Mouse (Mus musculus) urinary bladder, postnatal 25 days (tissue): ENCODE data around the gene Wbp2nl.

ENCODE experiments used
- DNase-seq: peaks from one replicate; pipeline ENCODE4 v3.0.0; 2022; ENCODE audit warnings: low spot score

The Wbp2nl gene

DNA sequence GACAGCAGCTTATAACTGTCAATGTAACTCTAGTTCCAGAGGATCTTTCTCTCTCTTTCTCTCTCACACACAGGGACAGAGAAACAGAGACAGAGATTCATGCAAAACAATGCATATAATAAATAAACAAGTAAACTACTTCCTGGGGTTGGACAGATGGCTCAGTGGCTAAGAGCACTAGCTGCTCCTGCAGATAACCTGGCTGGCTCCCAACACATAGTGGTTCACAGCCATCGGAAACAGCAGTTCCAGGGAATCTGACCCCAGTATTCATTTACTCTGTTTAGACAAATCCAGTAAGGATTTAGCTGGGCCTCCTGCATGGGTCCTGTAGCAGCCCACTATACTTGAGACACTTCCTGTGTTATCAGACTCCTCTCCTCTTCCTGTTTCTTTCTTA, 20.9 kb downstream of the Wbp2nl start:
- DNase-seq: no peak

DNA sequence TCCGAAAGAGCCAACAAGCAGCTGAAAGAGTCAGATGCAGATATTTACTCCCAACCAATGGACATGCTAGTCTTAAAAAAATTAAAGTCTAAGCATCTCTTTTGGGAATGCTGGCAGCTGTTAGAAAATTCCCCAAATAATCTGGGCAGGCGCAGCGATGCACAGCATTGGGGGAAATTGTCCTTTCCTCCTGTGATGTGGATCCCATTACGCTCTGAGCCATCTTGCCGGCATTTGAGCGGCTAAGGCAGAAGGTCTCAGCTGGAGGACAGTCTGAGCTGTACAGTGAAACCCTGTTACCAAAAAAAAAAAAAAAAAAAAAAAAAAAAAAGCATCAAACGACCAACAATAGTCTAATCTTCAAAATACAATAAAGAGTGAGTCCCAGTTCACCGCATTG, 23.4 kb downstream of the Wbp2nl start:
- no peak for DNase-seq

DNA sequence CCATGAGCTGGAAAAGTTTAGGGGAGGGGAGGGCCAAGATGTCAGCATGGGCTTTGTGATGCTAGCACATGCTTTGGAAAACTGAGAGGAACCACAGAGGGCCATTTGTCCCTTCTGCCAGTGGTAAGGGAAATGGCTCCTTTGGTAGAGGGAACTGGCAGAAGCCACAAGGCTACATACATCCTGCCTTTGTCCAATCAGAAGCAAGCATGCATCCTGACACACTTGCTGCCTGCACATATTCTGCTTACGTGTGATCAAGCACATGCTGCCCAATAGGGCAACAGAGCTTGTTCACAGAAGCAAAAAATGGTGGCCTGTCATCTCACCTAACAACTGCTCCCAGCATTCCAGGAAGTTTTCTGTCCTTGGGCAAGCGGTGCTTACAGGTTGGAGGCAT, 26.6 kb downstream of the Wbp2nl start:
- DNase-seq: no peak

DNA sequence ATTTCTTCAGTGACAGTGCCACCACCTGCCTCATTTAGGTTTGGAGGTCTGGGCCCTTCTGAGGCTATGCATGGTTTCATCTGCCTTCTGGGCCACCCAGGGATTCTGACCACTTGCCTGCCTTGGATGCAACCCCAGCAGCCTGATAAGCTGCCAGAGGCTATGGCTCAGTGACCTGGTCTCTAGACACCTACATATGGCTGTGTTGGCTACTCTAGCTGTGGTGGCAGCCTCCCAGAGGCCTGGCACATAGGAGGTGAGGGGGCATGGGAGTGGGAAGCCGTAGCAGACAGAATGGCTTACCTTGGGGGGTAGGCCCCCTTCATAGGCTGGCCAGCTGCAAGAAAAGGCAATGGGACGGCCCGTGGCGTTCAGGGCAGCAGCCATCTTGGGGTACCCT, 36.4 kb downstream of the Wbp2nl start:
- no peak for DNase-seq

DNA sequence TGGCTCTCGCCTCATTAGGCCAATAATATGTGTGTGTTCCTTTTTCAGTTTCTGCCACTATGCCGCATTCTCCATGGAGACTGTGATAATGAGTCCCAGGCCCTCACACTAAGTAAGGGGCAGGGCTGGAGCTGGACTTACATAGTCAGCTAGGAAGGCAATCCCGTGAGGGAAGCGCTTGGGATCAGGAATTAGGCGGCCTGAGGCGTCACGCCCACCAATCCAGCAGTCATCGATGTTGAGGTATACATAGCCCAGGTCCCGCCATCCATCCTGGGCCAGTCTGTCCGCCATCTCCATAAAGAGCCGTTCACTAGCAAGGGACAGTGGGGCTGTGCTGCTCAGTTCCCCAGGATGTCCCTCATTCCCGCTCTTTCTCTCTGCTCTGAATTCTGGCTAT, 37.9 kb downstream of the Wbp2nl start:
- DNase-seq: no peak

DNA sequence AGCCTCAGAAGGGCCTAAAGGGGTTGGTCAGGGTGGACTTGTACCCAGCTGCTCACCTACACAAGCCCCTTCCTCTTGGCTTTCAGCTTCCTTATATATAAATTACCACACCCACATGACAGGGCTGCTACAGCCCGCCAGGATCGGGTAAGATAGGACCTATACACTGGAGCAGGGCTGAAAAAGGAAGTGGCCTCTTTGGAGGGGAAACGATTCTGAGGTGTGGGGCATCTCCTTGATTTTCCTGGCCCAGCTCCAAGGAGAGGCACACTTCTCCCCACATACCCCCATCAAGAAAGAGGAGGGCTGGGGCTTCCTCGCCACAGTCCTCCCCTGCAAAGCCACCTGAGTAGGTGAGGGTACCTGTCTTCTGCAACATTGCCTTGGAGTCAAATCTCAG, 39.1 kb downstream of the Wbp2nl start:
- no peak for DNase-seq

DNA sequence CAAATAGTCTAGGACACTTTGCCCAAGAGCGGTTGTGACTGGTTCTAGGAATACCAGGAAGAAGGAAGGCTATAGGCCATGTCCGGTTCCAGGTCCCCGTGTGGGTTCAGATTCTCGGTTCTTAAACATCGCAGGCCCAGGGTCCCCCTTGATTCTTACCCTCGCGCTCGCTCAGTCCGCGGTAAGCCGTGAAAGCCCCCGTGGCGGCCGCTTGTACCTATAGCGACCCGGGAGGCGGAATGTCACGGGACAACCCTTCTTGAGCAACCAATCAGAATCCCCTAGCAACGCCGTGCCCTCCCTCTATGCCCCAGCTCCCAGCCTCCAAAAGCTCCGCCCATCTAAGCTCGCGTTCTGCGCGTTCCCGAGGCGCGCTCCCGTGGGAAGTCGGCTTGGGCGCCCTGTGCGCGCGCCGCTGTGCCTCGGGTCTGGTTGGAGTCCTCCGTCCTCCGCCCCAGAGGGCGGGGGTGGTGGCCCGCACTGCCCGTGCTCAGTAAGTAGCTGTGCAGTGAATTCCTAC, 39.9 kb downstream of the Wbp2nl start, which contains the start of the genes Naga, Pheta2 and Smdt1:
Naga (minus strand) TSS at position 333 of the 520 bp plus-strand sequence.
Pheta2 (plus strand) TSS at position 350 of the 520 bp plus-strand sequence.
Smdt1 (plus strand) TSS at position 367 of the 520 bp plus-strand sequence.
- peak; percentile 95 for DNase-seq

DNA sequence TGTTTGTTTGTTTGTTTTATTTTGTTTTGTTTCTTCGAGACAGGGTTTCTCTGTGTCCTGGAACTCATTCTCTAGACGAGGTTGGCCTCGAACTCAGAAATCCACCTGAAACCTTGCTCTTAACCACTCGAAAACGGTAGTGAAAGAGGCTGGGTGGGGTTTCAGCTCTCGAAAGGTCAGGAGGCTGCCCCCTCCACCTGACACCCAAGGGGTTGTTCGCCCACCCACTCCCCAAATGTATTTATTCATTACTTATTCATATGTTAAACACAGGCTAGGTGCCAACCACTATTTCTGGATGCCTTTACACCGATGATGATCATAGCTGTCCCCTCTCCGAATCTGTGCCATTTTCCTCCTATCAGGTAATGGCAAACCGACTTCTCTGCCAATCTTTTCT, 40.4 kb downstream of the Wbp2nl start:
- DNase-seq: no peak

DNA sequence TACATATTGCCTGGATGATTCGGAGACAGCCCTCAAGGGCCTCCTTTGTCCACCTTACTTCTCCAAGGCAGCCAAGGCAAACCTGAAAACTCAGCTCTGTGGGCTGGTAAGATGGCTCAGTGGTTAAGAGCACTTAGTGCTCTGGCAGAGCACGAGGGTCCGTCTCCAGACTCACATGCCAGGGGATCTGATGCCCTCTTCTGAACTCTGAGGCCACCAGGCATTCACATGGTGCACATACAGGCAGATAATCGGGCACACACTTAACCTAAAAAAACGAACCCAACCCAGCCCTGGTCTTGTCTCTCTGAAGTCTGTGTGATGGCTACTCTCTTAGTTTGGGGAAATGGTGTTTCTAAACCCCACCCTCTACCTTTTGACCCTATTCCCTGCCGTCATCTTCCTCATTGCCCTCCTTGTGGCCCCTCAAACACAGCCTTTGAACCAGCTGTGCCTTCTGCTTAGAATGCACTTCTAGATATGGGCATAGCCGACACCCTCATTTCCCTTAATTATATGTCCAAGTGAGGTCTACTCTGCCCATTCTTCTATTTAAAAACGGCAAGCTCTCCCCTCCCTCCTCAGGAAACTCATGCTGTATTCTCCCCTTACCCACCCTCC, 41.0 kb downstream of the Wbp2nl start:
- DNase-seq: no peak

DNA sequence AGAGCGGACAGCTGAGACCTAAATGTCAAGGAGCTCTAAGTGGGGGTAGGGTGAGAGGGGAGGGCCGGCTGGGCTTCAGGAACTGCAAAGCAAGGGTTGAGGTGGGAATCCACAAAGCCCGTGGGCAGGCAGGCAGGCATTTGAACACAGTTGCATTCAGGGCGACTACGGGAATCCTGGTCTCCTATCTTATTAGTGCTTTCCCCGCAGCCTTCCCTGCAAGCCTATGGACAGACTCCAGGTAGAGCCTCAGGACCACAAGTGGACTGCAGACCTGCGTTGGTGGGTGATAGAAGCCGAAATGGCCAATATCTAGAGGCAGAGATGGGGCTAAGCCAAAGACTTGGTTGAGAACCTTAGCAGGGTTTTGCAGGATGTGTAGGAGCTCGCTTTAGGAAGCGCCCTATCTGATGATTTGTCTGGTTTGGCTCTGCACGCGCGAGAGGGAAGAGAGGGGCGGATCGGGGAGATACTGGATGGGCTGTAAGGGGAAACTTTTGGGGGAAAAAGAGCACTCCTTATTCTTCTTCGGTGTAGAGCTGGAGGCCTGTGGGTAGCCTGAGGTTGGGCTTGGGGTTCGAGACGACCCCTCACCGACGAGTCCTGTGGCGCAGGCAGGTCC, 41.8 kb downstream of the Wbp2nl start:
- no peak for DNase-seq

DNA sequence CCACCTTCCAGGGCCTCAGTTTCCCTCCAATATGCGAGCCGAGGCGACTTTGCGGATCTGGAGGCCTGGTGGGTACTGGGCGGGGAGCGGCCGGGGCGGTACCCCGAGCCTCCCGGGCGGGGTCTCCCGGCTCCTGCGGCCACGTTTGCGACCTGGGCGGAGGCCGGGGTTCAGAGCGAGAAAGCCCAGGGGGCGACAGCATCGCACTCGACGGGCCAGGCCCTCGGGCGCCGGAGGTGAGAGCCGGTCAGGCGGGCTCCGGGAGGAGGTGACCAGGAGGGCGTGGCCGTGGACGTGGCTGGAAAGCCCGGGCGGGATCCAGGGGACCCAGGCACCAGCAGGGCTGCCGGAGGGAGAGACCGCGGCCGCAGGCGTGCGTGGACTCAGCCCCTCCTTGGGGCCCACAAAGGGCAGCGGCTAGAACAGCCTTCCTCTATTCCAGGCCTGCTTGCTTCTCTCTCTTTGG, 42.3 kb downstream of the Wbp2nl start:
- peak; percentile 60 for DNase-seq

DNA sequence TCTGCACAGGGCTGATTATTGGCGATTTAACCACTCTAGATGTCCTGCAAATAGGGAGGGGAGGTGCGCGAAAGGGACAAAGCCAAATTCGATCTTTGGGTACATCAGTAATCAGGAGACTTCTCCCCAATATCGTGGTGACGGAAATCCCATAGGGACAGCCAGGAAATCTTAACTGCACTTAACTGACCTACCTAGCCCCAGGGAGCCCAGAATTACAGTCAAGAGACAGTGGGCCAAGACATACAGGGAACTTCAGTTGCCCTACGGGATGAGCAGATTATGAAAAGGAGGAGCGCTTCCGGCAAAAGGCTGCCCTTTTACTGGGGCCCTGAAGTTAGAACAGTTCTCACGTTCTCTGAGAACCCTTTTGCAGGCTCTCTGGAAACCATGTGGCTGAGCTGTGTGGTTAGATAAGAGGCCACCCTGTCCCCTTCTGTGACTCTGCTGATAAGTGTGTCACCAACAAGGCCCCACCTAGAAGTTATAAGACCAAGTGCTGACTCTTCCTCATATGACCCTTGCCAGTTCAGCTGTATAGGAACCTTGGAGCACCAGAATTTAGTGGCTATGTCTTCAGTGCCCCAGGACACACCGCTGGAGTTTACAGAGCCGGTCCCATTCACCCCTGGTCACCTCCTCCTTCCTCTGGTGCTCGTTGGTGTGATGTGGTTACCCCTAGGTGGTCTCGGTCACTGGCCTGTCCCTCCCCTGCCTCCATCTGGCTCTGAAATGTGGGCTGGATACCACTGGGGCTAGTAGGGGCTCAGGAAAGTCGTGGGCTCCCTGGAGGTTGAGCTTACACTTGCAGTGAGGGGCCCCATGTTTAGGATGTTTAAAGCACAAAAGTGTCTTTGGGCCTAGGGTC, 43.2 kb downstream of the Wbp2nl start:
- no peak for DNase-seq

DNA sequence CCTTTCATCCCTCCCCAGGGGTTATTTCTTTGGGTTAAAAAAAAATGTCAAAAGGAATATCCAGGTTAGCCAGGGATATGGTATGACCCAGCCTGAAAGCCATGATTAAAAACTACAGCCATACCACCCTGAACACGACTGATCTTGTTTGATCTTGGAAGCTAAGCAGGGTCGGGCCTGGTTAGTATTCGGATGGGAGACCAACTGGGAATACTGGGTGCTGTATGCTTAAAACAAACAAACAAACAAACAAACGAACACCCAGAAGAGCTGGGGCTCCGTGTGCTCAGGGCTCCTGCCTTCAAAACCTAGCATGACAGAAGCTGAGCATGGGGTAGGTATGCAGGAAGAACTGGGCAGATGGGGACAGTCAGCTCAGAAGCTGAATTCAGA, 43.8 kb downstream of the Wbp2nl start:
- no peak for DNase-seq

DNA sequence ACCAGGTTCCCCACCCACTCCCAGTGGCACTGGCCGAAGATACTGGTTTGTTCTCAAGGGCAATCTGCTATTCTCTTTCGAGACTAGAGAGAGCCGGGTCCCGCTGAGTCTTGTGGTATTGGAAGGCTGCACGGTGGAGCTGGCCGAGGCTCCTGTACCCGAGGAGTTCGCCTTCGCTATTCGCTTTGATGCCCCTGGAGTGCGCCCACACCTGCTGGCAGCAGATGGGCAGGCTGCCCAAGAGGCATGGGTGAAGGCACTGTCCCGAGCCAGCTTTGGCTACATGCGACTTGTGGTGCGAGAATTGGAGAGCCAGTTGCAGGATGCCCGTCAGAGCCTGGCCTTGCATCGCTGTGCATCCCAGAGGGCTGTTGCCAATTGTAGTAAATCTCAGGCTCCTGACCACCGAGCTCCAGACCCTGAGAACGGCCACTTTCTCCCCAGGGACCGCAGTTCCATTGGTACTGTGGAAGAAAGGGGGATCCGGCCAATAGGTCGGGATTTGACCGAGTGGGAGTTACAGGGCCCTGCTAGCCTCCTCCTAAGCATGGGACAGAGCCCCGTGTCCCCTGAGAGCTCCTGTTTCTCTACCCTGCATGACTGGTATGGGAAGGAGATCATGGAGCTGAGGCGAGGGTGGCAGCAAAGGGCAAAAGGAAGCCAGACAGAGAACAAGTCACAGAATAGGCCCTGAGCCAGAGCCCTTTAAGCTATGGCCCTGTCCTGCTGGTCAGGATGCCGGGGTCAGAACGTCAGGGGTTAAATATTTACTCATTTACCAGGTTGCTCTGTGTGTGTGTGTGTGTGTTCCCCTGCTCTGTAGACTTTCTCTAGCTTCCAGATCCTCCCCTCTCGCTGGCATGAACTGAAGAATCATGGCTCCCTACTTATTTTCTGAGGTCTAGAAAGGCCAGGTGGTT, 44.9 kb downstream of the Wbp2nl start:
- DNase-seq: no peak

DNA sequence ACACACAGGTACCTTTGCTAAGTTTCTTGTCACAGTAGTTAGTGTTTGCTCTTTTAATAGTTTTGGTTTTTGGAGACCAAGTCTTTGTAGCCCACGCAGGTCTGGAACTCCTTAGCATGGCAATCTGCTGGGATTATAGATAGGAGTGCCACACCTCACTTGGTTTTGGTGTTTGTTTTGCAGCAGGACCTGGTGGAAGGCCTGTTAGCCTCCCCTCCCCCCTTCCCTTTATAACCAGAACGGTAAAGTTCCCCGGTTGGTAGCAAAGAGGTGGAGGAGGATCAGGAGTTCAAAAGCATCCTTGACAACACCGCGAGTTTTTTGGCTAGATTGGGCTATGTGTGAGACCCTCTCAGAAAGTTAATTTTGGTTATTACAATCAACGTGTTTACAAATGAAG, 46.2 kb downstream of the Wbp2nl start:
- no peak for DNase-seq

DNA sequence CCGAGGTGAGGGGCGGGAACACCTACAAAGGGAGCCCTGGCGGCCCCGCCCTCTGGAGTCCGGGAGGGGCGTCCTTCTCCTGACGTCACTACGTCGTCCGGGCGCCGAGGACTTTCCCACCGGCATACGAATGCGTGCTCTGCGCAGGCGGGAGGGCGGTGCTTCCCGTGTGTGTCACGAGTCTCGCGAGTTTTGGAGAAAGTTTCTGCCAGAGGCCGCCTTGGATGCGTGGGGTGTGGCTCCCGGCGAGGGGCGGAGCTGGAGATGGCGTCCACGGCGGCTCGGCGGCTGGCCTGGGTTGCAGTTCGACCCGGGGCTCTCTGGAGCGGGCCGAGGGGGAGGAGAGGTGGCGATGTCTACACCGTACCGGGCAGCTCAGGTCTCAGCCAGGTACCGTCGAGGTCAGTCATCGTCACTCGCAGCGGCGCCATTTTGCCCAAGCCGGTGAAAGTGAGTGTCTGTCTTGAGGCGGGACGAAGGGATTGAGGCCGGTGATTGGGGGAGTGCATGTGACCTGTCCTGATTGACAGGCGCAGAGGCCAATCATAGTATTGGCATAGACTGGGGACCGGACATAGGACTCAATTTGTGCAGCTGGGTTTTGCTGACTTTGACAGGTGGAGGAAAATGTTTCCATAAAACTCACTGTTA, 47.2 kb downstream of the Wbp2nl start:
- peak; percentile 95 for DNase-seq

DNA sequence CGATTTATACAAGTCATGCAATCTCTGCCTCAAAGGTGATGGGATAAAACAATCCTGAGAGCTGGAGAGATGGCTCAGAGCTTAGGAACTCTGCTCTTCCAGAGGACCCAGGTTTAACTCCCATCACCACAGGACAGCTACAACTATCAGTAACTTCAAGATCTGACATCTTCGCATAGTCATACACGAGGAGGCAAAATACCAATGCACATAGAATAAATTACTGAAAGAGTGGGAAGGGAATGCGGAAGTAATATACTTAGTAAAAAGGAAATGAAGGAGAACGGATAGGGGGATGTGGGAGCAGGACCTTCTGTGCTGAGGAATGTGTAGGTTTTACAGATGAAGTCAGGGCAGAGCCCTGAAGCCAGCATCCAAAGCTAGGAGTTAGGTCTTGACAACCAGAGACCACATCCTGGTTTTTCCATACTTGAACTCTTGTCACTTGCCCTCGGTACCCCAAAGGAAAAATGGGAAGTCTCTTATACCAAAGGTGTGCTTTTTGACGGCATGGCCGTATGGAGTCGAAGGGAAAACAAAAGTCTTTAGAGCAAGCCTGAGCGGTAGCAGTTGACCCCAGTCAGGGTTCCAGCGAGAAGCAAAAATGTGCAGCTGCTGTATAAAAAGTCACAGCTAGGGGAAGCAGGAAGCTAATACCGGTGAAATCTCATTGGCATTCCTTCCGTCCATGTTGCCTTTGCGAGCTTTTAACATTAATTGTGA, 48.0 kb downstream of the Wbp2nl start:
- no peak for DNase-seq

DNA sequence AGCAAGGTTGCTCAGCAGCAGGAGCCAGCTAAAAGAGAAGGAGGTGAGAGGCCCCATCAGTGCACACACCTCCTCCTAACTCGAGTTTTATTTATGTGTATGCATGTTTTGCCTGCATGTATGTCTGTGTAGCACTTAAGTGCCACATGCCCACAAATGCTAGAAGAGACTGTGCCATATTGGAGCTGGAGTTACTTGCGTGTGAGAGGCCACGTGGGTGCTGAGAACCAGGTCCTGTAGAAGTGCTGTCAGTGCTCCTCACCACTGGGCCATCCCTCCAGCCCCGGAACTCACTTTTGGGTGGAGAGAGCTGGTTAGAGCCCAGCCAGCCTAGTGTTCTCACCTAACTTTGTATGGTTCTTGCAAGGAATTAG, 48.5 kb downstream of the Wbp2nl start:
- DNase-seq: no peak

DNA sequence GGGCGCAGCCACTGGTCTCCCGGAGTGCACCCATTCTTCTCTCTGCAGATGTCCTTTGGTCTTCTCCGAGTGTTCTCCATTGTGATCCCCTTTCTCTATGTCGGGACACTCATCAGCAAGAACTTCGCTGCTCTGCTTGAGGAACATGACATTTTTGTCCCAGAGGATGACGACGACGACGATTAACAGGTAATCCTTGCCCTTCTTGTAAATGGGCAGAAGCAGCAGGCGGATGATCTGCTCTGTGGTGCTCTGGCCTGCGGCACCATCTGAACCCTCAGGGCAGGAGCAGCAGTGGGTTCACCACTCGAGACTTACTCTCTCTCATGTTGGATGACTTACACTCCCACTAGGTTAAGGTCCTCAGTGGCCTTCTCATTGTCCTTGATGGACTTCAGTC, 49.1 kb downstream of the Wbp2nl start:
- no peak for DNase-seq

DNA sequence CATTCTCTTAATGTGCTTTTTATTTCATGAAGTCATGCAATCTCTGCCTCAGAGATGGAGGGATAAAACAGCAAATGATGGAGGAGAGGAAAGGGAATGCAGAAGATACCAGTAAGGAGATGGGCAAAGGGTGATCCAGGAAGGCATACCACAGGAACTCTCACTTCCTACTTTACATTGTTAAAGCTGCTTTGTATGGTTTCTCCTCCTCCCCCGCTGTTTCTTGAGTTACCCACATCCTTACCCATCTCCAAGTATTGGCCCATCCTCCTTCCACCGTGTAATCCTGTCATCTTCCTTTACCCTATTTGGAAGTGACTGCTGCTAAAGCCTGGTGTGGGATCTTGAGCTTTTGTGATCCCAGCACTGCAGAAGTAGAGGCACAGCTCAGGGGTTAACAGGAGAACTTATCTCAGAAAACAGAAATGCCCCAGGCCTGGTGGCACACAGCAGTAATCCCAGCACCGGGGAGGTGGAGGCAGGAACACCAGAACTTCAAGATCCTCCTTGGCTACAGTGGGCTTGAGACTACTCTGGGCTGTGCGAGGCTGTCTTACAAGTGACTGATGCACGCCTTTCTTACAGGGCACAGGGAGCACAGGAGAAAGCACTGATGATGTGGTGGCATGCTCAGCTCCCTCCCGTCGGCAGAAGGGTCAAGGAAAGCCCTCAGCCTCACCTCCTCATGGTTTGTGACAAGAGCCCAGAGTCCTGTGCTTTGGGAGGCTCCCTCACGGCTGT, 49.7 kb downstream of the Wbp2nl start:
- DNase-seq: no peak
